Mouse (Mus musculus): ENCODE data around the gene Ak9.

Gene Ak9

DNA sequence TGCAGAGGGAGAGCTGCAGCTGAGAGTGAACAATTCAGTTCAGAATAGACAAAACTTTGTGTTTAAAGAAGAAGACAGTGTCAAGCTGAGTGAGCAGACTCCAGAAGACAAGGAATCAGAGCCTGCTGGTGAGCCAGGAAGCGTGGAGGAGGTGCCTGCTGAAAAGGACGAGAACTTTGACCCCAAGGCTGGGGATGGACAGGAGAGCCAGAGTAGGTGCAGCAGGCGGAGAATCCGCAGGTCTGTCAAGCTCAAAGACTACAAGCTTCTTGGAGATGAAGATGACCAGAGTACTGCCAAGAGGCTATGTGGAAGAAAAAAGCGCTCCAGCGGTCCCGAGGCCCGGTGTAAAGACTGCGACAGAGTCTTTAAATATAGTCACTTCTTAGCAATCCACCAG lies 147.9 kb downstream of the Ak9 start:
- DNase-seq (ENCODE audit: low spot score) = no peak

DNA sequence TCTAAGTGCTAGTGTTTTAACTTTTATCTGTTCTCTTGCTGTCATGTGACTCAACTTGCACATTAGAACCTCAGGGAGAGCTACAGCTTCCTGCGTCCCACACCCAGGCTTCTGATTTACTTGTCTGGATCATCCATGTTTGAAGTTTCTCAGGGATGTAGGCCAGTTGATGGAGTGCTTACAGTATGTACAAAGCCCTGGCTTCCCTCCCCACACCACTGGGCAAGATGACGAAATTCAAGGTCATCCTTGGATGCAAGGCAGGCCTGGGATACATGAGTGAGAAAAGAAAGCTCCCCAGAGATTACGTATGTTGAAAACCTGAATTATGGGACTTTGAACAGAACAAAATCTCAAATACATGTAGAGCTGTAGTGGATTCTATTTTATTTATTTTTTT lies 149.0 kb downstream of the Ak9 start:
- no peak for DNase-seq (ENCODE audit: low spot score)

DNA sequence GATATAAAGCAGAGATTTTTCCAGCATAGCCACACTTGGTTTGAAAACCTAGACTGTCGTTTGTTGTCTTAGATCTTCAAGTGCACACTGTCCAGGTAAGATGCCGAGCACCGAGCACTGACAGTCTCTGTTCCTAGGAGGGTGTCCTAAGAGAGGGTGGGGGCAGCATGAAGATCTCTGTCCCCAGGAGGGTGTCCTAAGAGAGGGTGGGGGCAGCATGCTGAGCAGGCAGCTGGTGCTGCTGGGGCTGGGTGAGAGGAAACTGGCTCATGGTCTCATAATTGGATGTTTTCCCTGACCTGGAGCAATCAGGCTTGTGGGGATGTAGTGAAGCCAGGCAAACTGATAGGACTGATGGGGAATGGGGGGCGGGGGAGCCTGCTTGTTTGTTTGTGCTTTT lies 156.2 kb downstream of the Ak9 start:
- no peak for DNase-seq (ENCODE audit: low spot score)

GRCm38 (mm10) chr10:41460501-41460900 lies 156.7 kb downstream of the Ak9 start:
- DNase-seq (ENCODE audit: low spot score) = no peak

GRCm38 (mm10) chr10:41461057-41461722 lies 157.4 kb downstream of the Ak9 start:
- DNase-seq (ENCODE audit: low spot score) = no peak

- no peak for DNase-seq (ENCODE audit: low spot score)
Measured at GRCm38 (mm10) chr10:41464401-41464955, 160.7 kb downstream of the Ak9 start.

- no peak for DNase-seq (ENCODE audit: low spot score)
Measured at GRCm38 (mm10) chr10:41467325-41467724, 163.5 kb downstream of the Ak9 start.

DNA sequence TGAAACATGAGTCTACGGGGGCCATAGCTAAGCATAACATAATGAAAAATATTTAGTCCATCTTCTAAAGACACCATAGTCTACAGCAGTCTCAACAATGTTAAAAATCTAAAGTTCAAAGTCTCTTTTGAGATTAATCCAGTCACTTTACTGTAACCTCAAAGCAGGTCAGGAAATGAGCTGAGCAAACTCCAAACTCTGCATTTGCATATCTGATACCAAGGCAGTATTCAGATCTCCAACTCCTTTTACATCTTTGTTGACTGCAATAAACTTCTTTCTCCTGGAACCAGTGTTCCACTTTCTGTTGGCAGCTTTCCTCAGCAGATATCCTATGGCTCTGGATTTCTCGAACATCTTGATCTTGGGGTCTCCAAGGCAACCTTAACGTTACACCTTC lies 166.9 kb downstream of the Ak9 start:
- no peak for DNase-seq (ENCODE audit: low spot score)

DNA sequence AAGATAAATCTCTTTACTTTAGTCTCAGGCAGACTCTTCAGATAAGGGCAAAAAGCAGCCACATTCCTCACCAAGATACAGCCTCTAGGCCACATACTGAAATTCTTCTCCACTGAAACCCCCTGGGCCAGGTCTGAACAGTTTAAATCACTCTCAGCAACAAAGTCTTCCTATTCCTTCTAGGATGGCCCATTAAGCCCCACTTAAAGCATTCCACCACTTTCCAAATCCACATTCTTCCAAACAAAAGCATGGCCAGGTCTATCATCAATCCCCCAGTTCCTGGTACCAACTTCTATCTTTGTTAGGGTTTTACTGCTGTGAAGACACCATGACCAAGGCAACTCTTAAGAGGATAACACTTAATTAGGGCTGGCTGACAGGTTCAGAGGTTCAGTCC lies 168.8 kb downstream of the Ak9 start:
- DNase-seq (ENCODE audit: low spot score) = no peak

DNA sequence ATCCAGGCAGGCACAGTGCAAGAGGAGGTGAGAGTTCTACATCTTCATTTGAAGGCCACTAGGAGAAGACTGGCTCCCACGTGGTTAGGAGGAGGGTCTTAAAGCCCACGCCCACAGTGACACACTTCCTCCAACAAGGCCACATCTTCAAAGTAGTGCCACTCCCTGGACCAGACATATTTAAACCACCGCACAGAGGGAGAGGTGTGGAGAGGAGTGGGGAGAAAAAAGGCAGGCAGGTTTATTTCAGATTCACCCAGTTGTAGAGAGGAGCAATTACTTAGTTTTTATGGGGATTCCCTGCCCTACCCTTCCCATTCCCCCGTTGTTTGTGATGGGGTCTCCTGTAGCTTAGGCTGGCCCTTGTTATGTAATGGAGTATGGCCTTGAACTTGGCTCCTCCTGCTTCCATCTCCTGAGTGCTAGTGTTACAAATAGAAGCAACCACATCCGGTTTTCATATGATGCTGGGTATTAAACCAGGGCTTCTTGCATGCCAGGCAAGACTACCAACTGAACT lies 169.2 kb downstream of the Ak9 start:
- no peak for DNase-seq (ENCODE audit: low spot score)

DNA sequence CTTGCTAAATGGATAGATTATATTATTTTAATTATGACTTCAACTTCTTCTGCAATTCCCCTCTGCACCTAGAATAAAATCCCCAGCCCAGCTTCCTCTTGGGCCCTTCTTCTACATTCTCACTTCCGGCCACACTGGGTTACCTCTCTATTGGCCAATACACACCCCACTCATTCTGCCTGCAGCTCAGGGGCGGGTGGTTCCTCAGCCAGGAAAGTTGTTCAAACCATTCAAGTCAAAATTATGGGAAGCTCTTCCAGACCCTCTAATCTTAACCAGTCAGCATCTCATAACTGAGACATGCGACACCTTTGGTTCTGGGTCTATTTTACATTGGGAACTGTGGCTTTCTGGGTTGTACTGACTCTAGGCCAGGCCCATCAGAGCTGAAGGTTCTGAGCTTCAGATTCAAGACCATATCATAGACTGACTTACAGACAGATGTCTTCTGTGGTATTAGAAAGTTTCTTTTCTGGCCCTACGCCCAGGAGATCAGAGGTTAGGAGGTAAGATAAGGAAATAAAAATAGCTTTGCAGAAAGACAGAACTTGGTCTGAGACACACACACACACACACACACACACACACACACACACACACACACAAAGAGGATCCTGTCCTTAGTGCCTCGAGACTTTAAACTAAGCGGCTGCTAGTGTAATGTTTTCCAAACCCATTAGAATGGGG lies 170.1 kb downstream of the Ak9 start:
- DNase-seq (ENCODE audit: low spot score) = no peak

- no peak for DNase-seq (ENCODE audit: low spot score)
Measured at GRCm38 (mm10) chr10:41474981-41475391, 171.2 kb downstream of the Ak9 start.

- no peak for DNase-seq (ENCODE audit: low spot score)
Measured at GRCm38 (mm10) chr10:41476171-41477017, 172.6 kb downstream of the Ak9 start, which contains the start of gene Mical1. Gene Mical1, plus strand, starts transcription at chr10:41476314.

- DNase-seq (ENCODE audit: low spot score) = no peak
Measured at GRCm38 (mm10) chr10:41477018-41477277, 173.2 kb downstream of the Ak9 start.

DNA sequence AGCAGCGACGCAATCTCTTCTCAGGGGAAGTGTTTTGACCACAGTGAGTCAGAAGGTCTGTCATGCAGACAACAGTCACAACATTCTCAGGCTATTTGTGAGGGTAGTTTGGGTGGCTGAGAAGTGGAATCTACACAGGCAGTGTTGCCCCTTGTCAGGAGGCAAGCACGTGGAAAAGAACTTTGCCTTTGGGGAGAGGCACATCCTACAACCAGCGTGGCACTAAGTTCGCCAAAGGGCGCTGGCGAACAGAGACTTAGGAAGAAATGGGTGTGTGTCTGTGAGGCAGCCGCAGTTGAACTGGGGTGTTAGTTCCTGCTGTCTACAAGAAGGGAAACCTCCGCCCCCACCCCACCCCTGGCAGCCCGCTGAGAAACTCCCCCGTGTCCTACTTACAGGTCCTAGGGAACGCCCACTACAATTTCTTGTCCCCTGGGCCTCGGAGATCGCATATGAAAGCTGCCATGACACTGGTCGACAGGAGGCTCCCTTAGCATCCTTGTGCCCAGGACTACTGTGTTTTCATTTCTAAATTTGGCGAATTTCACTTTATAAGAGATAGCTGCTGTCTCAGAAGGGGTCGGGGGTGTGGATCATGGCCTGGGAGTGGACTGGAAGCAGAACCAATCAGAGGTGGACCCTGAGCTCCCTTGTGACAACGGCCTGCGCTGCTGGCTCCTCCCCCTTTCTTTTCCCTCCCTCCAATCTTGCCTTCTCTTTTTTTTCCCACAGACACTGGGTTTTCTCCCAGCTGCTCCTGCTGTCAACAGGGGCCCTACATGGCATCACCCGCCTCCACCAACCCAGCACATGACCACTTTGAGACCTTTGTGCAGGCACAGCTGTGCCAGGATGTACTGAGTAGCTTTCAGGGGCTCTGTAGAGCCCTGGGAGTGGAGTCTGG lies 173.8 kb downstream of the Ak9 start:
- no peak for DNase-seq (ENCODE audit: low spot score)

GRCm38 (mm10) chr10:41479961-41480360 lies 176.2 kb downstream of the Ak9 start:
- no peak for DNase-seq (ENCODE audit: low spot score)

DNA sequence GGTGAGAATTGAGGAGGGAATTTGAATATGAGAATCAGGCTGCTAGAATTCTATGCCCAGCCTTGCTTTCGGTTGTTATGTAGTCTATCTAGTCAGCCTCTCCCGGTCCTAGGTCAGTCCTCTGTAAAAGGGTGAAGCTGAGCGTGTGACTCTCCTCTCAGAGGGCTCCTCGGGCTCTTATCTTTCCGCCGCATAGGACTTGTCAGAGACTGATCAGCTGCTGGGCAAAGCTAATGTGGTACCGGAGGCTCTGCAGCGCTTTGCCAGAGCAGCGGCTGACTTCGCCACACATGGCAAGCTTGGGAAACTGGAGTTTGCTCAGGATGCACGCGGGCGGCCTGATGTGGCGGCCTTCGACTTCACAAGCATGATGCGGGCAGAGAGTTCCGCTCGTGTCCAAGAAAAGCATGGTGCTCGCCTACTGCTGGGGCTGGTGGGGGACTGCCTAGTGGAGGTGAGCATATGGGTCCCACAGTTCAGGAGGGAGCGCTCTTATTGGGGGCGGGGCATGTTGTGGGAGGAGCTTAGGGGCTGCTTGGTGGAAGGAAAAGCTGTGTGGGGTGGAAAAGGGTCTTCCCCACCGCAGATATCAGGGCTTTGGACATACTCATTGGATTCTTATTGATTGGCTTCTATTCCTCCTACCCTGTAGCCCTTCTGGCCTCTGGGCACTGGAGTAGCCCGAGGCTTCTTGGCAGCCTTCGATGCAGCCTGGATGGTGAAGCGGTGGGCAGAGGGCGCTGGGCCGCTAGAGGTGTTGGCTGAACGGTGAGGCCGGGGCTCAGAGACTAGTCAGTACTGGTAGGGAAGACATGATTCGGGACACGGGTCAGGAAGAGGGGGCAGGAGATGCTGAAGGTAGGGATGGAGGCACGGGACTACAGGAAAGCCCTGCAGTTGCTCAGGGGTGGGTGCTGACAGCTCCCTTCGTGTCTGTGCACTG lies 177.4 kb downstream of the Ak9 start:
- no peak for DNase-seq (ENCODE audit: low spot score)

DNA sequence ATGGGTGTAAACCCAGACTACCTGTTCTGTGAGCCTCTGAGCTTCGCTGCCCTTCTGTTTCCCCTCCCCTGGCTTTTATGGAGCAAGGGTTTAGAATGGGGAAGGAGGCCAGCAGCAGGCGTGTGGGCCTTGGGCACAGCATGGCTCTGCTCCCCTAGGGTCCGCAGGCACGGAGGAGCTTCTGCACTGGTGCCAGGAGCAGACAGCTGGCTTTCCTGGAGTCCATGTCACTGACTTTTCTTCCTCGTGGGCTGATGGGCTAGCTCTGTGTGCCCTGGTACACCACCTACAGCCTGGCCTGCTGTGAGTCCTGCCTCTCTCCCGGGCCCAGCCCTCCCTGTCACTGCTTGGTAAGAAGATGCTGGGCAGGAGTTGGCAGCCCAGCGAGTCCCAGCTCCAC lies 178.7 kb downstream of the Ak9 start:
- no peak for DNase-seq (ENCODE audit: low spot score)
